Mouse (Mus musculus): ENCODE measurements around the gene Lias. TPM values are rescaled to one million over a fixed set of nuclear protein-coding genes. Genes with fewer than 3 reads are reported as not detected.

Lias gene
- total RNA-seq (2023), result 10 to 100 TPM; 20.8 to 22.7 TPM

DNA sequence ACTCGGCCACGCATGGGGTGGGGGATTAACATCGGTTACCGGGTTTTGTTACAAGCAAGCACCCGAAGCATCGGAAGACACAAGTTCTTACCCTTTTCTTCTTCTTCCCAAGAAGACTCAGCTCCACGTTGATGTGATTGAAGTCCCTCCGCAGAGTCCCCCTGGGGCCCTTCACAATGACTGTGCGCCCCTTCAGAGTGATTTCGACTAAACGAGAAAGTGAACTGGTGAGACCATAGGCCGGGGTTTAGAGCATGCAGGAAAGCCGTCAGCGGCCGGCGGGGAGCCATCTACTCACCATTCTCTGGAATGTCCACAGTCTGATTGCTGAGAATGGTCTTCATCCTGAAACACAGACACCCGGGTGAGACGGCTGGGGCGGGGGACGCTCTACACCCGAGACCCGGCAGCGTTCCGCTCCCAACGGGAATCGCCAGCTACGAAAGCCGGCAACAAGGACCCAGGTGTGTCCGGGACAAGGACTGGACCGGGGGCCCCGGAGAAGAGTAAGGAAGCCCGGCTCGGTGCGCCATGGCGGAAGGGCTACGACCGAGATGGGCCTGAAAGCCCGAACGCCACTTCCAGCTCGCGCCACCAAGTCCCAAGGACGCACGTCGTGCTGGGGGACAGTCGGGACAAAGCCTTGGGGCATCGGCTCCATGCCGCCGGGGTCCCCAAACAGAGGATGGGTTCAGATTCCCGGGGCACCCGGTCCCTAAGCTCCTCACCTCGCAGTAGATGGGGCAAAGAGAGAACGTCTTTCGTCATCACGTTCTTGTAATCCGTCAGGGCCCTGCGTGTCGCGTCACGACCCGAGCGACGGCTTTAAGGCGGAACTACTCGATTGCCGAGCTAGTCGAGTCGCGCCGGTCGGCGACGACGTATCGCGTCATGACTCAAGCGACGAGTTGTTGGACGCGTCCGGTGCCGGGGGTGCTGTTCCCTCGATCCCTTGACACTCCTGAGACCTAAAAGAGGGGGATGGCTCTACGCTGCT, at the start of gene Lias, which contains the start of gene Rpl9:
Gene Lias (plus strand): TSS at position 850 of the 997 bp plus-strand sequence.
Gene Rpl9 (minus strand): TSS at position 797 of the 997 bp plus-strand sequence.

DNA sequence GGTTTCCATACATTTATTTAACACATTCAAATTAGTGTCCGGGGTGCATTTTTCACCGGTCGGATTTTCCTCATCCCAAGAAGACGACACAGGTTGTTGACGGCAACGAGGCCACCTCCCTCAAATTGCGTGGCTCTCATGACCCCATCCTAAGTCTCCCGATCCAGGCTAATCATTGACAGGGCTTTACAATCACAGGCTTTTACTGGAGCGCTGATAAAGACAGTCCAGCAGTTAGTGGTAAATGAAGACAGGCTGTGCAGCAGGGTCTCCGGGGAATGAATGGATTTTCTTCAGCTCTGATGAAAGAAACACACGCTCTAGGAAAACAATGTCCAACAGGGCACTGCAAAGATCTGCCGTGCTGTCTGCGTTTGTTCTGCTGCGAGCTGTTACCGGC, 43.1 kb upstream of the Lias start, which contains the start of gene Klb:
Gene Klb (plus strand): TSS at position 147 of the 400 bp plus-strand sequence.

DNA sequence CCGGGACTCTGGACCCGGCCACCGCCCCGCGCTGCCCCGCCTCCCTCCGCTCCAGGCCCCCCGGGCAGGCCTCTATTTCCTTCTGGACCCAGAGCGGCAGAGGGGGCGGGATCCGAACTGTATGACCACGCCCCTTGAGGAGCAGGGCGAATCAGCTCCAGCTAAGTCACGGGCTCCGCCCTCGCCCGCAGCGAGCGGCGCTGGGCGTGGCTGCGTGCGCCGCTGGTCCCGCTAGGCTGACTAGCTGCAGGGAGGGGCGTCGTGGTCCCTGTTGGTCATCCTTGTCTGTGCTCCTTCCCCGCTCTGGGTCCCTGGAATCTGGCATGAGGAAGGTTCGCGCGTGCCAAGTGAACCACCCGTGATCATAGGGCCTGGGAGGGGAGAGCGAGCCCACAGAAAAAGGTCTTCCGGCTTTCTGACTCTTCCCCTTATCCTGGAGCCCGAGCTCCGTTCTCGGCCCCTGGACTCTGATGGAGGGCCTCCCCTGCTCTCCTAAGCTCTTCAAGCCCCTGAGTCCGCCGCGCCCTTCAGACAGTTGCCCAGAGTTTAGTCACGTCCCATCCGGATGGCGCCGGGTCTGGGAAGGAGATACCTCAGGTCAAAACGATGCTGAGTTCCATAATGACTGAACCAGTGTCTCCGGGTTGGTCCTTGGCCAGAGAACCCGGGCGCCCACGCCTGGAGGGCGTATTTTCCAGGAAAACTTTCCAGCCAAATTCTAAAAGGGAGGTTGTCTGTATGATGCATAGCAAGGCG, 44.7 kb downstream of the Lias start, which contains the start of gene Ugdh:
Gene Ugdh (minus strand): TSS at position 144 of the 756 bp plus-strand sequence.

Other genes starting within 250 kb of the Lias start
- under 1 TPM; 0.49 to 0.51 TPM for gene Wdr19, start 191.8 kb upstream of the Lias start, total RNA-seq (2023)
- 10 to 100 TPM; 56.5 to 64.7 TPM for gene Rfc1, start 55.8 kb upstream of the Lias start, total RNA-seq (2023)
- not detected for gene Klb, start 43.2 kb upstream of the Lias start, total RNA-seq (2023)
- 100 to 1,000 TPM; 789 to 800 TPM for gene Rpl9, start 53 bp upstream of the Lias start, total RNA-seq (2023)
- gene Ugdh, start 44.5 kb downstream of the Lias start, total RNA-seq (2023), result 10 to 100 TPM; 72.4 to 80.9 TPM
- gene Gm43552, start 101.3 kb downstream of the Lias start, total RNA-seq (2023), result not detected
- gene Smim14, start 145.7 kb downstream of the Lias start, total RNA-seq (2023), result 100 to 1,000 TPM; 184 to 185 TPM
- 10 to 100 TPM; 54.7 to 55.9 TPM for gene Ube2k, start 145.7 kb downstream of the Lias start, total RNA-seq (2023)

Data from neutrophil, adult 59 days (primary cell).